Mouse (Mus musculus): ENCODE measurements at regions not wholly inside any gene's neighbourhood (a gene's known extent, or its start where the extent isn't known, plus 50 kb on each side); places are given as distances from the start of the nearest gene placed in this dataset.

DNA sequence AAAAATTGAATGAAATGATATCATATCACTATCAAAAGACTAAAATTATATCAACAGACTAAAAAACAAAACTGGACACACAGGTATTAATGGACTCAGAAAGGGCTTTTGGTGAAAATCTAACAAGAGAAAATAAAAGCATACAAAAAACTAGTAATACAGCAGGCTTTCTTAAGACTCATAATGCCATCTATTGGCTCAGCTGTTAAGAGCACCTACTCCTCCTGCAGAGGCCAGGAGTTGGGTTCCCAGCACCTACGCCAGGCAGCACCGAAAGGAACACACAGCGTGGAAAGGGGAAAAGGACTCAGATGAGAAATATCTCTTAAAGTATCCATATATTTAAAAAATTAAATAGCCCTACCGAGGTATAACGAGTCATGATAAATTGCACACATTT, 151.9 kb upstream of the Gimd1 start:
- intact Hi-C loops (cut with DNase I): no loop called here
- DNase-seq: no peak

GRCm38 (mm10) chr3:132479275-132479674, 150.3 kb upstream of the Gimd1 start:
- DNase-seq: no peak
- intact Hi-C loops (cut with DNase I): no loop called here

DNA sequence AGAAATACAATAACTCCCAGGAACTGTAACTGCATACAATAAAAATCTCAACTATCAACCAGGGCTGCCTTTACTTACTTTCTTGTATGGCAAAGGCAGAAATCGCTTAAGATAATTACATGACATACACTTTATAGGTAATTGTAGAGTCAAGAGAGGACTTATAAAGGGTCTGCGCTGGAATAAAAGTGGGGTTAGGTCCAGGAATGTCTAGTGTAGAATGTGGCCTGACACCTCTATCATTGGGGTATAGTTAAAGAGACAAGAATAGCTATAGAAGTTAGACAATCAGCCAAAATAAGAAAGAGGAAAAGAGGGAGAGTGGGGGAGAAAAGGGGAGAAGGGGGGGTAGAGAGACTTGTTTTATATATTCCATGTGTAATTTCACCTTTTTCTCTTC, 144.8 kb upstream of the Gimd1 start:
- intact Hi-C loops (cut with DNase I): no loop called here
- no peak for DNase-seq

DNA sequence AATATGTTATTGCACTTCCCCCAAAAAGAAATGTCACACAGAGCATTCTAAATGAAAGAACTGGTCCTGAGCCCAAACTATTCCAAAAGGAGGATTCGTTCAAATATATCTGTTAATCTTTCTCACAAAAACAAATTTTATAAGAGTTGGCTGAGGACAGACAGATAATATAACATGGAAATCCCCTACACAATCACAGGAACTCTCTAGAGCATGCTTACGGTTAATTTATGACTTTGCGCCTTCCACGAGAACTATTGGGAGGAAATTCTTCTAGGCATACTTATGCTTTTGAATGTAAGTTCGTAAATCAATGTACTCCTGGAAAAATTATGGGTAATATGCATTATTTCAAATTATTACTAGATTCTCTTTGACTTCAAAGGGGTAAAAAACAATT, 144.1 kb upstream of the Gimd1 start:
- intact Hi-C loops (cut with DNase I): no loop called here
- DNase-seq: no peak

DNA sequence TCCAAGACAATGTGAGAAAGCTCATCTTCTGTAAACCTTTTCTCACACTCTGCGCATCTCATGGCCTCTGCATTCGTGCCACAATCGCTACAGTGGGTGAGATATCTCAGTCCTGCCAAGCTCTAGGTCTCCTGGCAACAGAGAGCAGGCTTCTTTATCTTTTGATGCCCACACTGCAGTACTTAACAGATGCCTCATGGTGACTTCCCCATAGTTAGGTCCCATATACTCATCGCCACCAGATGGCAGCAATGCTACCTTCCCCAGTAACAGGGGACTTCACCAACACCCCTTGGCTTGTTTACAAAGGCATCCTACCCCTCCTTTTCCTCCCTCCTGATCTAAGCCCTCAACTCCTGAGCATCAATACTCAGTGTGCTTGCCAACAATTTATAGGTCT, 123.5 kb upstream of the Gimd1 start:
- intact Hi-C loops (cut with DNase I): loop anchor here (2.0 kb wide), 1 partner anchor 195 kb away; no protein-coding TSS in a partner anchor

GRCm38 (mm10) chr3:132510240-132510639, 119.4 kb upstream of the Gimd1 start:
- intact Hi-C loops (cut with DNase I): no loop called here
- DNase-seq: no peak

More for the DNA sequence above, 123.5 kb upstream of the Gimd1 start:
- DNase-seq: peak; percentile 19 to 23

DNA sequence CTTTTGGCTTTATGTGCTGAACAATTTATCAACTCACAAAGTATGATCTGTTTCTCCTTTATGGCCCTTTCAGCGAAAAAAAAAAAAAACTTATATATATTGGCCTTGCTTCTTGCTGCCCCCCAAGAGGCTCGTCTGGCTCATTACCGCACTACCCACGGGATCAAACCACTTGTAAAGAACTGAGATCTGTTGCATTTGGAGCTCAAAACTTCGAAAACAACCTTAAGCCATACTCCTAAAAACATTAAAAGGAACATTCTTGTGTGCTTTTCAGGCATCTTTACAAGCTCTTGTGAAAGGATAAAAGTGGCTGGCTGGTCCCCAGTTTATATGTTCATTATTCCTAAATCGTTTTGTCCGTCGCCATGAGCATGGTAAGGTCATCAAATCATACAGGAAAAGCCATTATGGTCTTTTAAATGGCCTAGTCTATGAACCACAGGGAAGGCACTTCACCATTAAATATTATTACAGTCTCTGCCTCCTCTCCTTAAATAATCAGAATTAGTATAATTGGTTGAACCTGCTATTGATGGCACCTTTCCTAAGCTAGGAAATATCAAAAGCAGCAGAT, 117.0 kb upstream of the Gimd1 start:
- intact Hi-C loops (cut with DNase I): no loop called here
- no peak for DNase-seq

GRCm38 (mm10) chr3:132533323-132533904, 96.2 kb upstream of the Gimd1 start:
- intact Hi-C loops (cut with DNase I): no loop called here
- no peak for DNase-seq

GRCm38 (mm10) chr3:132539780-132540658, 89.6 kb upstream of the Gimd1 start:
- DNase-seq: no peak
- intact Hi-C loops (cut with DNase I): no loop called here

DNA sequence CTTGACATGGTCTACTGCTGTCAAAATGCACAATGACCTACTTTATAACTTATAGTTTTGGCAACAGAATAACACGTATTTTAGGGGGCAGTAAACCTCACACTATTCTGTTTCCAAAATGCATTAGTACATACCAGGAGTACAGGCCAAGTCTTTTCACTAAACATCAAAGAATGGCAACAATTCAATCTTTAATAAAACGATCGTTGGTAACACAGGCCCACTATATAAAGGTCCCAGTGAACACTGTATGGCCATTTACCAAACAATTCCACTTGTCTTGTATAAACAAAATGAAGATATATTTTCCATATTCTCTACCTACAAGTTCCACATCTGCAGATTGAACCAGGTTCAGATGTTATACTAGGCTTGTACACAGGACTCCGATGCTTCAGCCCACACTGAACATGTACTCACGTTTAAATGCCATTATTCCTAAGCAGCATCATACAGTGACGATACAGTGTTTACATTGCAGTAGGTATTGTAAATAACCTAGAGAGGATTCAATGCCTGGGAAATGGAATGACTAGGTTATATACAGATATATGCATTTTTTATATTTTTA, 78.3 kb upstream of the Gimd1 start:
- intact Hi-C loops (cut with DNase I): no loop called here
- DNase-seq: no peak

- DNase-seq: no peak
- intact Hi-C loops (cut with DNase I): no loop called here
Measured at GRCm38 (mm10) chr3:132565755-132566154, 63.9 kb upstream of the Gimd1 start.

GRCm38 (mm10) chr3:132566301-132566700, 63.3 kb upstream of the Gimd1 start:
- intact Hi-C loops (cut with DNase I): no loop called here

More at GRCm38 (mm10) chr3:132566301-132566700, 63.3 kb upstream of the Gimd1 start:
- DNase-seq: no peak
